Mouse (Mus musculus) olfactory bulb, adult 2 months (tissue): ENCODE results near the gene Rab11fip4. TPM values are rescaled to one million over a fixed set of nuclear protein-coding genes. Genes with fewer than 3 reads are reported as not detected.
A peak's percentile ranks its signal among the peaks of the same experiment; 100 is the strongest.

ENCODE experiments used
- H3K27ac ChIP-seq: fragments of 200-500 bp; 2 replicates; pipeline ENCODE4 v1.5.1; 2012; ENCODE audit warnings: low read depth, low read length; ENCODE audit not compliant: insufficient read depth
- H3K4me1 ChIP-seq: fragments of 200-500 bp; 2 replicates; pipeline ENCODE4 v1.6.1; 2012; ENCODE audit warnings: low read length; ENCODE audit not compliant: control insufficient read depth, insufficient read depth
- H3K4me3 ChIP-seq: fragments of 200-500 bp; 2 replicates; pipeline ENCODE4 v1.5.1; 2012; ENCODE audit warnings: mild to moderate bottlenecking, low read depth, low read length, moderate library complexity; ENCODE audit not compliant: insufficient read depth
- CTCF ChIP-seq: fragments of 200-500 bp; IDR thresholded peaks from 2 replicates; pipeline ENCODE4 v1.5.1; 2012; ENCODE audit warnings: low read depth, mild to moderate bottlenecking, low read length, moderate library complexity; ENCODE audit not compliant: insufficient read depth
- POLR2A ChIP-seq: fragments of 200-500 bp; IDR thresholded peaks from 2 replicates; pipeline ENCODE4 v1.6.1; 2012; ENCODE audit warnings: mild to moderate bottlenecking, low read depth, low read length, moderate library complexity; ENCODE audit not compliant: insufficient read depth
- WGBS: fragments of 180-500 bp; shearing (Covaris S2); methylation state at CpG from one replicate; pipeline ENCODE4 v1.1.7; 2018; 5-methylcytosine and 5-hydroxymethylcytosine counted together
- polyA plus RNA-seq: library from polyadenylated mRNA; stranded (reverse); fragments of >200 nt; gene quantifications from 2 replicates; pipeline ENCODE4 v1.2.4, GENCODE M21; 2012; ENCODE audit warnings: low replicate concordance; ENCODE audit not compliant: missing spikeins, insufficient read depth, insufficient read length

The Rab11fip4 gene
- polyA plus RNA-seq, 1 experiment: 98.8 TPM

GRCm38 (mm10) chr11:79577741-79578140, 13.3 kb upstream of the Rab11fip4 start:
- 42% methylated on average over 5 of the region's 5 CpGs for WGBS
- Histone ChIP-seq H3K27ac (no peak overlapping the region), H3K4me1 (peaks cover 6% of the 10 kb centered on the region), H3K4me3 (no peak overlapping the region)
- TF ChIP-seq POLR2A: no peak
- TF ChIP-seq CTCF: no peak

DNA sequence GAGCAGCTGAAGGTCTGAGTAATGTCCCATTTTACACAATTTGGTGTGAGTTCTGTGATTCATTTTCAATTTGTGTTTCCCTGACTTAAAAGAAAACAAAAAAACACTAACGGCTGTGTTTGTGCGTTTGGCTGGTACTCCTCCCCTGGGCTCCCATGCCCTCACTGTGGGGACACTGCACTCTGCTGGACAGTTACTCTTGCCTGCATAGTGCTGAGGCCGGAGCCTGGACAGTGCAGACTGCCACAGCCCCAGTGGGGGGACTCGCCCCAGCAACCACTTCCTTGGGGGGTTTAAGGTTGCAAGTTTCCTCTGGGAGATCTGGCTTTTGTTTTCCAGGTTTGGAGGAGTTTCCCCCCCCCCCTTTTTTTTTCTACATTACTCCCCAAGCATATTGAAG, 10.4 kb upstream of the Rab11fip4 start:
- TF ChIP-seq CTCF (no peak), POLR2A (no peak)
- H3K4me1 ChIP-seq: peaks cover 6% of the 10 kb centered on the region
- no peak overlapping the region for H3K4me3 ChIP-seq
- 40% methylated on average over 4 of the region's 4 CpGs for WGBS
- H3K27ac ChIP-seq: no peak overlapping the region

DNA sequence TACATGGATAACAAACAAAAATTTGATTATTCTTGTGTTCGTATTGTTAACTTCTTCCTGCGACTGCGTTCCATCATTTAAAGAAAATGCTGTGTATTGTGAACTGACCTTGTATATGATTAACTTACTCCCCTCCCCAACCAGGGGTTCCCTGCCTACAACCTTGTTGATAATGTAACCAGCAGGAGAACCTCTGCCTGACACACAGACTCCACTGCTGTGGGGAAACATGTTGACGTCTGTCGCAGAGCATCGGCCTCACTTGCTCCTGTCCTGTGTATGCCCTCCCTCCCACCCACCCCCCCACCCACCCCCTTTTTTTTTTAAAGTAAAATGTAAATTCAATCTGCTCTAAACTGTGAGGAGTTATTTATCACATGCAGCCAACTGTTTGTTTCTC, 9.8 kb upstream of the Rab11fip4 start:
- Histone ChIP-seq H3K27ac (no peak overlapping the region), H3K4me3 (no peak overlapping the region), H3K4me1 (peaks cover 6% of the 10 kb centered on the region)
- TF ChIP-seq CTCF (no peak), POLR2A (no peak)
- 92% methylated on average over 6 of the region's 6 CpGs for WGBS

DNA sequence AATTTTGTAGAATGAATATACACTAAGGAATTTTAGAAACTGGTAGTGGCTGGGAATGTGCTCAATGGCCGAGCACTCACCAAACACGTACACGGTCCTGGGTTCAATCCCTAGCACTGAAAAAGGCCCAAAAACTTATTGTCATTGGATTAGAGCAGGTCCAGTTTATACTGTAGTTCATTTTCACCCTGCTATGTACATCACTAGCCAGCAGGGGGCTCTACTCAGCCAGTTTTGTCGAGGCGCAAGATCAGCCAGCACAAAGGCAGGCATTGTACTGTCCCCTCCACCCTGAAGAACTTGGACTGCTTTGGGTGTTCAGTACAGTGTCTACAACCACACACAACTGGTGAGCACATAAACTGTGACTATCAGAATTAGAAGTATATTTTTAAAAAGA, 6.8 kb upstream of the Rab11fip4 start:
- TF ChIP-seq CTCF (peak; percentile 53; the same call in 1 of the 2 replicates), POLR2A (no peak)
- Histone ChIP-seq H3K4me1 (peaks cover 6% of the 10 kb centered on the region), H3K4me3 (no peak overlapping the region), H3K27ac (no peak overlapping the region)
- WGBS: 4% methylated on average over 5 of the region's 5 CpGs

DNA sequence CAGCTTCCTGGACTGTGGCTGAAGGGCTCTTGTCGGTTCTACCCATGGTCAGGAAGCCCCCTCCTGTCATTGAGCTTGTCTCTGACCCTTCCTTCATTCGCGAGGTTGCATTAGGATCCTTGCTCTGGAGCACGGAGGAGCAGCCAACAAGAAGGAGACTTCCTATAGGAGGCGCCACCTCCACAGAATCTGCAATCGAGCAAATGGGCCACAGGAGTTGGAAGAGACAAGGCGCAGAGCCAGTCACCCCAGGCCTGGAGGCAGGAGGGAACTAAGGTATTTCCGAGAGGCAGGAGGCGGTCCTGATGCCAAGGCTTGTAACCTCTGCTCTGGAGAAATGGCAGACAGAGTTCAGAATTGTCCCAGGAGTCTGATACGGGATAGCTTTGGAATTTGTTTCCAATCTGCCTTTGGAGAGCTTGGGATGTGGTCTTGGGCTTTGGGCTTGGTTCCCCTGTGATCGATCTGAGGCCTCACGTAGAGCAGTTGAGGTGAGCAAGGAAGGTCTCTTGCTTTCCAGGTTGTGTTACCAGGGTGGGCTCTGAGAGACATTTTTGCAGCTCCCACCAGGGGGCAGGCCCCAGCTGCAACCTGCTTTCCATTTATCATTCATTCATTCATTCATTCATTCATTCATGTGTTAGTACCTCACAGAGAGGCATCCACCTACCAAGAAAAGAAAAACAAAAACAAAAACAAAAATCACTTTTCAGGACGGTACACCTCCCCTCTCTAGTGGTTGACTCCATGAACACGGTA, 1.5 kb upstream of the Rab11fip4 start:
- no peak overlapping the region for H3K4me3 ChIP-seq
- no peak overlapping the region for H3K27ac ChIP-seq
- WGBS: 71% methylated on average over 14 of the region's 14 CpGs
- TF ChIP-seq POLR2A (no peak), CTCF (no peak)
- H3K4me1 ChIP-seq: peaks cover 17% of the 10 kb centered on the region

GRCm38 (mm10) chr11:79591591-79591975, 571 bp downstream of the Rab11fip4 start:
- TF ChIP-seq POLR2A: no peak
- TF ChIP-seq CTCF: no peak
- WGBS: 12% methylated on average over 5 of the region's 5 CpGs
- Histone ChIP-seq H3K27ac (peak overlapping the region; percentile 77), H3K4me3 (peak overlapping the region; percentile 72), H3K4me1 (peaks cover 22% of the 10 kb centered on the region)

- peak overlapping the region; percentile 31 for H3K4me3 ChIP-seq
- 26% methylated on average over 11 of the region's 11 CpGs for WGBS
- TF ChIP-seq CTCF (no peak), POLR2A (no peak)
- H3K27ac ChIP-seq: 0 out of 2 replicates have a peak overlapping the region, but pooled peaks have one; percentile 24
- peaks cover 22% of the 10 kb centered on the region for H3K4me1 ChIP-seq
Observed at GRCm38 (mm10) chr11:79593495-79593894, 2.5 kb downstream of the Rab11fip4 start.

GRCm38 (mm10) chr11:79610454-79610853, 19.4 kb downstream of the Rab11fip4 start:
- Histone ChIP-seq H3K4me3 (no peak overlapping the region), H3K27ac (peak overlapping the region; percentile 69), H3K4me1 (peaks cover 64% of the 10 kb centered on the region)
- TF ChIP-seq CTCF: no peak
- TF ChIP-seq POLR2A: no peak
- WGBS: 54% methylated on average over 2 of the region's 2 CpGs

GRCm38 (mm10) chr11:79611011-79611666, 20.1 kb downstream of the Rab11fip4 start:
- no peak overlapping the region for H3K4me3 ChIP-seq
- H3K27ac ChIP-seq: peak overlapping the region; percentile 69
- 14% methylated on average over 13 of the region's 13 CpGs for WGBS
- TF ChIP-seq POLR2A: no peak
- TF ChIP-seq CTCF: no peak
- H3K4me1 ChIP-seq: peaks cover 65% of the 10 kb centered on the region
